Mouse (Mus musculus) liver, embryonic 14.5 days (tissue): ENCODE data around the gene Acsbg1. TPM values are rescaled to one million over a fixed set of nuclear protein-coding genes. Genes with fewer than 3 reads are reported as not detected.
A peak's percentile ranks its signal among the peaks of the same experiment; 100 is the strongest.

Experiments
- ATAC-seq: fragments of 200-750 bp; cut with Nextera tagmentation; 2 replicates; pipeline ENCODE4 v1.8.0; 2017; ENCODE audit warnings: moderate number of reproducible peaks, mild to moderate bottlenecking, moderate library complexity; ENCODE audit not compliant: insufficient read depth
- DNase-seq, 3 experiments: peaks; one replicate each; pipeline ENCODE4 v3.0.0-alpha.2; 2012 to 2013; ENCODE audit warnings: low read depth in 3 of 3, low spot score in 3 of 3
- H3K27ac ChIP-seq: fragments of 300-500 bp; sonication (generic); 2 replicates; pipeline ENCODE4 v1.5.1; 2014; ENCODE audit warnings: moderate library complexity, mild to moderate bottlenecking, control low read depth, inconsistent platforms
- H3K27me3 ChIP-seq: fragments of 300-500 bp; sonication (generic); 2 replicates; pipeline ENCODE4 v1.6.1; 2014; ENCODE audit warnings: mild to moderate bottlenecking, low read length, moderate library complexity; ENCODE audit not compliant: control insufficient read depth, insufficient read depth
- H3K36me3 ChIP-seq: fragments of 300-500 bp; sonication (generic); replicated peaks from 2 replicates; pipeline ENCODE4 v1.6.1; 2014; ENCODE audit warnings: low read depth; ENCODE audit not compliant: control insufficient read depth, insufficient read depth
- H3K4me1 ChIP-seq, 2 experiments: fragments of 200-500 bp in 1 of 2; fragments of 300-500 bp in 1 of 2; sonication (generic) in 1 of 2; replicated peaks; 2 replicates each; pipeline ENCODE4 v1.6.1; 2012 to 2014; ENCODE audit warnings: antibody characterized with exemption in 1 of 2, inconsistent platforms in 1 of 2, low read length in 1 of 2; ENCODE audit not compliant: control insufficient read depth in 2 of 2, insufficient read depth in 2 of 2
- H3K4me2 ChIP-seq: fragments of 300-500 bp; sonication (generic); 2 replicates; pipeline ENCODE4 v1.6.1; 2014; ENCODE audit warnings: low read depth, mild to moderate bottlenecking, control low read depth, moderate library complexity
- H3K4me3 ChIP-seq, 2 experiments: fragments of 200-500 bp in 1 of 2; fragments of 300-500 bp in 1 of 2; sonication (generic) in 1 of 2; 2 replicates each; pipeline ENCODE4 v1.5.1; 2012 to 2014; ENCODE audit warnings: low read depth in 2 of 2, low read length in 2 of 2, mild to moderate bottlenecking in 2 of 2, control low read depth in 1 of 2, inconsistent platforms in 1 of 2, moderate library complexity in 1 of 2; ENCODE audit not compliant: insufficient read depth in 1 of 2
- H3K9ac ChIP-seq: fragments of 300-500 bp; sonication (generic); replicated peaks from 2 replicates; pipeline ENCODE4 v1.6.1; 2014; ENCODE audit warnings: mild to moderate bottlenecking, control low read depth, moderate library complexity
- H3K9me3 ChIP-seq: fragments of 300-500 bp; sonication (generic); 2 replicates; pipeline ENCODE4 v1.6.1; 2016; ENCODE audit warnings: low read length, mixed read lengths; ENCODE audit not compliant: control insufficient read depth
- CTCF ChIP-seq: IDR thresholded peaks from 2 replicates; pipeline ENCODE4 v1.5.1; 2016; ENCODE audit warnings: antibody characterized with exemption, low read depth, control low read depth
- EP300 ChIP-seq: IDR thresholded peaks from 2 replicates; pipeline ENCODE4 v1.6.1; 2016; ENCODE audit warnings: antibody characterized with exemption, low read depth
- WGBS: fragments of 180-500 bp; shearing (Covaris S2); extraction: QIAGEN DNeasy Blood & Tissue Kit; methylation state at CpG from one replicate; pipeline ENCODE4 v1.1.7; 2014; ENCODE audit not compliant: insufficient replicate concordance; 5-methylcytosine and 5-hydroxymethylcytosine counted together
- polyA plus RNA-seq, 2 experiments: library from polyadenylated mRNA; depleted of rRNA in 1 of 2; stranded (reverse) in 1 of 2; unstranded in 1 of 2; fragments of >200 nt; fragmentation: Nextera tagmentation in 1 of 2; extraction: Ambion mirVana in 1 of 2; gene quantifications; 2 replicates each; pipeline versions ENCODE4 v1.2.1 to v1.2.3; 2012 to 2014

The Acsbg1 gene
- polyA plus RNA-seq, 2 experiments: 0.04 to 0.13 TPM

- Histone ChIP-seq H3K4me1 (peaks cover 0 to 3% of the 10 kb centered on the region in 2 experiments; a peak in 2 of 4 replicates), H3K9me3 (no peaks in the 10 kb centered on the region), H3K4me2 (no peak overlapping the region), H3K9ac (no peak overlapping the region), H3K36me3 (no peaks in the 10 kb centered on the region), H3K27me3 (no peaks in the 10 kb centered on the region), H3K27ac (no peak overlapping the region), H3K4me3 (no peak overlapping the region)
- 45% methylated on average over 9 of the region's 9 CpGs for WGBS
- no peak for DNase-seq
- ATAC-seq: no peak
- TF ChIP-seq EP300 (no peak), CTCF (no peak)
These were observed 15.4 kb downstream of the Acsbg1 start for GRCm38 (mm10) chr9:54646252-54646651.

GRCm38 (mm10) chr9:54645530-54645929 is 16.1 kb downstream of the Acsbg1 start:
- H3K27me3 ChIP-seq: no peaks in the 10 kb centered on the region
- DNase-seq: no peak
- ATAC-seq: no peak
- H3K9ac ChIP-seq: no peak overlapping the region
- WGBS: 63% methylated on average over 6 of the region's 6 CpGs
- H3K4me2 ChIP-seq: no peak overlapping the region
- no peak for TF ChIP-seq CTCF
- TF ChIP-seq EP300: no peak
- H3K27ac ChIP-seq: no peak overlapping the region
- H3K36me3 ChIP-seq: no peaks in the 10 kb centered on the region
- peaks cover 0 to 3% of the 10 kb centered on the region in 2 experiments; a peak in 2 of 4 replicates for H3K4me1 ChIP-seq
- no peak overlapping the region for H3K4me3 ChIP-seq
- H3K9me3 ChIP-seq: no peaks in the 10 kb centered on the region

DNA sequence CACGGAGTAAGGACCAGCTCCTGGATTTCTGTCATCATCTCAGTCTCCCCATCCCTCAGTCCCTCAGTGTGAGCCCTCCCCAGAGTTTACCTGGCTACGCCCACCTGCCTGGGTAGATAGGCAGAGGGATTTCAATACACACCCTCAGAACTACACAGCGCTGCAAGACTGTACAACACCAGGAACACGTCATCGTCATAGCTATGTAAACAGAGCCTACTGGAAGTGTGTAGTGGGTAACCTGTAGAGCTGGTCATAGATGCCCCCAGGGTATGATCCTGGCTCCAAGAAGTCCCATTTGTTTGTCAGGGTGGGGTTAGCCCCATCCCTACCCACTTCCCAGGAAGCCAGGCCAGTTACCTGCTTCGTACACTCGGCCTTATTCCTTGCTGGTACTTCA is 18.5 kb downstream of the Acsbg1 start:
- DNase-seq (no peak), ATAC-seq (no peak)
- no peaks in the 10 kb centered on the region for H3K27me3 ChIP-seq
- no peak overlapping the region for H3K9ac ChIP-seq
- H3K4me2 ChIP-seq: no peak overlapping the region
- no peaks in the 10 kb centered on the region for H3K9me3 ChIP-seq
- H3K4me3 ChIP-seq: no peak overlapping the region
- TF ChIP-seq EP300: no peak
- TF ChIP-seq CTCF: no peak
- H3K27ac ChIP-seq: no peak overlapping the region
- peaks cover 0 to 3% of the 10 kb centered on the region in 2 experiments; a peak in 1 of 4 replicates for H3K4me1 ChIP-seq
- WGBS: 73% methylated on average over 7 of the region's 7 CpGs
- H3K36me3 ChIP-seq: no peaks in the 10 kb centered on the region

DNA sequence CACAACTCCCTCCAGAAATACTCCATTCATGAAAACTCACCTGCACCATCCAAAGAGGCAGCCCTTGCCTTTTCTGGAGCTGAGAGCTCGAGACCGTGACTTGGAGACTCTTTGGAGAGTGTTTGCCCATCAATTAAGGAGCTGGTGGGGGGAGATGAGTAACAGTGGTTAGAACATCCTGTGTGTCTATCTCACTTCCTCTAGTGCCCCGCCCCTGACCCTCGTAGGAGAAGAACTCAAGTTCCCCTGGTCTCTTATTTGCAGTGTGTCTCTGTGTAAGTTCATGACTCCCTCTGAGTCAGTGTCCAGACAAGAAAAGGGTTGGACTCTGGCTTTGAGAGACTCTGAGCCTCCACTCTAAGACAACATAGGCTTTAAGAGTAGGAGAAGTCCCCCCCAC is 19.1 kb downstream of the Acsbg1 start:
- no peak overlapping the region for H3K27ac ChIP-seq
- H3K4me3 ChIP-seq: no peak overlapping the region
- H3K4me2 ChIP-seq: no peak overlapping the region
- ATAC-seq: no peak
- H3K27me3 ChIP-seq: no peaks in the 10 kb centered on the region
- peak in 1 of 3 experiments; percentile 9 for DNase-seq
- no peaks in the 10 kb centered on the region for H3K9me3 ChIP-seq
- H3K4me1 ChIP-seq: peaks cover 0 to 3% of the 10 kb centered on the region in 2 experiments; a peak in 1 of 4 replicates
- WGBS: 12% methylated on average over 4 of the region's 4 CpGs
- no peaks in the 10 kb centered on the region for H3K36me3 ChIP-seq
- no peak overlapping the region for H3K9ac ChIP-seq
- TF ChIP-seq CTCF: no peak
- no peak for TF ChIP-seq EP300

DNA sequence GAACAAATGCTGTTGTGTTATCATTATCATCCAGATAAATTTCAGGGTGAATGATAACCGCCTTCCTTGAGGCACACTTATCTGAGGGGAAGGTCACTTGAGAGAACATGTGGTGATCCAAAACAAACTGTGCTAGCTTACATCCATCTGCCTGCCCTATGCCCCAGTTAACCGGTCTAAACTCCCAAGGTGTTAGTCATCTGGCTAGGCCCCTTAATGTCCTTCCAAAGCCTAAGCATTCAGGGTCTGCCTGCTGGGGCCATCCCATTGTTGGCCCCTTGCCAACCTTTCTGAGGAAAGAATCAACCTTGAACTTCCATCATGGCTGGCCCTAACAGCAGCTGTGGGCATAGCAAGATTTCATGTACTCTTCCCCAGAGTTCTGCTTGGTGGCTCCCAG is 19.5 kb downstream of the Acsbg1 start:
- H3K9ac ChIP-seq: no peak overlapping the region
- no peaks in the 10 kb centered on the region for H3K36me3 ChIP-seq
- DNase-seq (no peak), ATAC-seq (no peak)
- no peaks in the 10 kb centered on the region for H3K9me3 ChIP-seq
- TF ChIP-seq EP300 (no peak), CTCF (no peak)
- no peak overlapping the region for H3K4me3 ChIP-seq
- peaks cover 0 to 3% of the 10 kb centered on the region in 2 experiments; a peak in 1 of 4 replicates for H3K4me1 ChIP-seq
- WGBS: 47% methylated on average over 2 of the region's 2 CpGs
- H3K27ac ChIP-seq: no peak overlapping the region
- H3K4me2 ChIP-seq: no peak overlapping the region
- H3K27me3 ChIP-seq: no peaks in the 10 kb centered on the region
